Mouse (Mus musculus) heart, adult 2 months (tissue): Measurements from ENCODE around the gene Zcchc24.

ENCODE experiments used
- CTCF ChIP-seq: fragments of 200-600 bp; IDR thresholded peaks from 2 replicates; pipeline ENCODE4 v1.8.1; 2022; ENCODE audit warnings: antibody characterized with exemption, mild to moderate bottlenecking, moderate library complexity
- POLR2A ChIP-seq: fragments of 200-500 bp; IDR thresholded peaks from 2 replicates; pipeline ENCODE4 v1.6.1; 2011; ENCODE audit warnings: mild to moderate bottlenecking, low read depth, low read length, control low read depth; ENCODE audit not compliant: insufficient read depth

GRCm38 (mm10) chr14:25665314-25665970 lies 103.4 kb downstream of the Zcchc24 start:
- no peak for TF ChIP-seq CTCF
- TF ChIP-seq POLR2A: no peak
